Mouse (Mus musculus): ENCODE measurements around the gene Cavin4.

Gene Cavin4

GRCm38 (mm10) chr4:48663271-48663670 lies at the start of gene Cavin4:
Gene Cavin4 (plus strand): TSS chr4:48663514.
- DNase-seq (ENCODE audit: low read depth, low spot score), result no peak

GRCm38 (mm10) chr4:48615483-48615882 lies 47.8 kb upstream of the Cavin4 start:
- no peak for DNase-seq (ENCODE audit: low read depth, low spot score)

GRCm38 (mm10) chr4:48617201-48617600 lies 46.1 kb upstream of the Cavin4 start:
- DNase-seq (ENCODE audit: low read depth, low spot score), result no peak

GRCm38 (mm10) chr4:48620121-48620520 lies 43.2 kb upstream of the Cavin4 start:
- no peak for DNase-seq (ENCODE audit: low read depth, low spot score)

GRCm38 (mm10) chr4:48622246-48622645 lies 41.1 kb upstream of the Cavin4 start:
- no peak for DNase-seq (ENCODE audit: low read depth, low spot score)

- no peak for DNase-seq (ENCODE audit: low read depth, low spot score)
Measured at GRCm38 (mm10) chr4:48622946-48623345, 40.4 kb upstream of the Cavin4 start.

GRCm38 (mm10) chr4:48624961-48625360 lies 38.4 kb upstream of the Cavin4 start:
- no peak for DNase-seq (ENCODE audit: low read depth, low spot score)

- no peak for DNase-seq (ENCODE audit: low read depth, low spot score)
Measured at GRCm38 (mm10) chr4:48625836-48626235, 37.5 kb upstream of the Cavin4 start.

GRCm38 (mm10) chr4:48629445-48629844 lies 33.9 kb upstream of the Cavin4 start:
- DNase-seq (ENCODE audit: low read depth, low spot score), result no peak

GRCm38 (mm10) chr4:48633529-48633928 lies 29.8 kb upstream of the Cavin4 start:
- DNase-seq (ENCODE audit: low read depth, low spot score), result no peak

- DNase-seq (ENCODE audit: low read depth, low spot score), result no peak
Measured at GRCm38 (mm10) chr4:48634058-48634457, 29.3 kb upstream of the Cavin4 start.

- no peak for DNase-seq (ENCODE audit: low read depth, low spot score)
Measured at GRCm38 (mm10) chr4:48636831-48637230, 26.5 kb upstream of the Cavin4 start.

- DNase-seq (ENCODE audit: low read depth, low spot score), result no peak
Measured at GRCm38 (mm10) chr4:48638132-48638531, 25.2 kb upstream of the Cavin4 start.

GRCm38 (mm10) chr4:48639503-48639902 lies 23.8 kb upstream of the Cavin4 start:
- no peak for DNase-seq (ENCODE audit: low read depth, low spot score)

GRCm38 (mm10) chr4:48643801-48644200 lies 19.5 kb upstream of the Cavin4 start:
- DNase-seq (ENCODE audit: low read depth, low spot score), result no peak

GRCm38 (mm10) chr4:48646143-48646542 lies 17.2 kb upstream of the Cavin4 start:
- DNase-seq (ENCODE audit: low read depth, low spot score), result no peak

GRCm38 (mm10) chr4:48650617-48651360 lies 12.5 kb upstream of the Cavin4 start:
- DNase-seq (ENCODE audit: low read depth, low spot score), result no peak

- DNase-seq (ENCODE audit: low read depth, low spot score), result no peak
Measured at GRCm38 (mm10) chr4:48654118-48654517, 9.2 kb upstream of the Cavin4 start.

GRCm38 (mm10) chr4:48656530-48656929 lies 6.8 kb upstream of the Cavin4 start:
- DNase-seq (ENCODE audit: low read depth, low spot score), result no peak

- no peak for DNase-seq (ENCODE audit: low read depth, low spot score)
Measured at GRCm38 (mm10) chr4:48660144-48660543, 3.2 kb upstream of the Cavin4 start.

- DNase-seq (ENCODE audit: low read depth, low spot score), result no peak
Measured at GRCm38 (mm10) chr4:48660619-48661575, 2.4 kb upstream of the Cavin4 start.

GRCm38 (mm10) chr4:48664021-48664420 lies 707 bp downstream of the Cavin4 start:
- DNase-seq (ENCODE audit: low read depth, low spot score), result no peak

GRCm38 (mm10) chr4:48667279-48667678 lies 4.0 kb downstream of the Cavin4 start:
- DNase-seq (ENCODE audit: low read depth, low spot score), result no peak

Measured in WW6 (cell line).